Mouse (Mus musculus) lung, embryonic 16.5 days (tissue): ENCODE data around the gene 1110059E24Rik. TPM values are rescaled to one million over a fixed set of nuclear protein-coding genes. Genes with fewer than 3 reads are reported as not detected.

ENCODE experiments used
- ATAC-seq: fragments of 200-750 bp; cut with Nextera tagmentation; 2 replicates; pipeline ENCODE4 v1.8.0; 2017; ENCODE audit warnings: low read depth, mild to moderate bottlenecking, moderate library complexity
- H3K27ac ChIP-seq: fragments of 300-500 bp; sonication (generic); 2 replicates; pipeline ENCODE4 v1.5.1; 2014; ENCODE audit warnings: mild to moderate bottlenecking, control low read depth, low read length
- H3K27me3 ChIP-seq: fragments of 300-500 bp; sonication (generic); 2 replicates; pipeline ENCODE4 v1.6.1; 2014; ENCODE audit warnings: low read depth, low read length, mixed read lengths; ENCODE audit not compliant: control insufficient read depth, insufficient read depth
- H3K36me3 ChIP-seq: fragments of 300-500 bp; sonication (generic); 2 replicates; pipeline ENCODE4 v1.6.1; 2014; ENCODE audit warnings: low read length; ENCODE audit not compliant: control insufficient read depth, insufficient read depth
- H3K4me1 ChIP-seq: fragments of 300-500 bp; sonication (generic); replicated peaks from 2 replicates; pipeline ENCODE4 v1.6.1; 2014; ENCODE audit warnings: low read length, mixed read lengths; ENCODE audit not compliant: control insufficient read depth, insufficient read depth
- H3K4me2 ChIP-seq: fragments of 300-500 bp; sonication (generic); 2 replicates; pipeline ENCODE4 v1.6.1; 2014; ENCODE audit warnings: low read depth, low read length, control low read depth
- H3K4me3 ChIP-seq: fragments of 300-500 bp; sonication (generic); 2 replicates; pipeline ENCODE4 v1.5.1; 2014; ENCODE audit warnings: mild to moderate bottlenecking, low read length, control low read depth
- H3K9ac ChIP-seq: fragments of 300-500 bp; sonication (generic); 2 replicates; pipeline ENCODE4 v1.6.1; 2014; ENCODE audit warnings: low read length, control low read depth
- H3K9me3 ChIP-seq: fragments of 300-500 bp; sonication (generic); 2 replicates; pipeline ENCODE4 v1.6.1; 2016; ENCODE audit warnings: low read length; ENCODE audit not compliant: control insufficient read depth
- WGBS: fragments of 180-500 bp; shearing (Covaris S2); extraction: QIAGEN DNeasy Blood & Tissue Kit; methylation state at CpG from one replicate; pipeline ENCODE4 v1.1.7; 2014; 5-methylcytosine and 5-hydroxymethylcytosine counted together
- polyA plus RNA-seq: library from polyadenylated mRNA; unstranded; fragments of >200 nt; fragmentation: Nextera tagmentation; extraction: Ambion mirVana; gene quantifications from 2 replicates; pipeline ENCODE4 v1.2.1, GENCODE M21; 2015

The 1110059E24Rik gene
- 70.7 and 74.4 TPM in 2 replicates for polyA plus RNA-seq

DNA sequence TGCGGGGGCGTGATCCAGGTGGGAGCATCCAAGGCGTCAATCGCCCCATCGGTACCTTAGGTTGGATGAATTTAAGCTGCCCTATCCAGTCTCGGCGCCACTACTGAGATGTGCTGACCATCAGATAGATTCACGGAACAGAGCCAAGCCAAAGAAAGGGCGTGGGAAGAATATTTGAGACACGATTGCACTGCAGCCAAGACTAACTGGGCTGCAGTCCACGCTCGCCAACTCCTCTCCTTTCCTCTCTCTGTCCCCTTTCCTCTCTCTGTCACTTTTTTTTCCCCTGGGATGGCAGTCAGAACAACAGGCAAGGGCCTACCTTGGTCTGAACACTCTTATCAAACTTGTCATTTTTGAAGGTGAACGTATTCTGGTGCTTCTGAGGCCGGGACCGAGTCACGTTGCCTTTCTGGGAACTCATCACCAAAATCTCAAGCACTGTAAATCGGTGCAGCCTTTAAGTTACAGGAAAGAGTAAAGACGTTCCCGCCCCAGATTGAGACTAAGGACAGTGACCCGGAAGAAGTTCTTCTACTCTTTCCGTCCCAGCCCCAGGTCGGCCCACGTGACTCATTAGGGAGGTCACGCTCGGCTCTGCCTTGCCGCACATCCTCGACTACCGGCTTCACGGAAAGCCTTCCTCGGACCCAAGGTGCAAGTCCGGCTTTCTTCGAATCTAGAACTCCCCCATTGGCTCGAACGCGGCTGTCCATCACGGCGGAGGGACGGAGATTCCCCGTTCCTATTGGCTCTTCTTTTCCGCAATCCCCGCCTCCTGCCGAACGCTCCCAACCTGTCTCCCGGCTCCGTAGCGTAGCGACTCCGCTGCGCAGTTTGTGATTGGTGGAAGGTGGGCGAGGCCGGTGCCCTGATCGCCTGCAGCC is at the start of gene 1110059E24Rik:
TSS of gene 1110059E24Rik (minus strand) at position 692 of the 887 bp plus-strand sequence.
- no peaks in the 10 kb centered on the region for H3K27me3 ChIP-seq
- H3K4me1 ChIP-seq, result peaks cover 24% of the 10 kb centered on the region
- H3K9ac ChIP-seq, result peak within 1 kb of the TSS; percentile 93
- H3K36me3 ChIP-seq, result no peaks in the 10 kb centered on the region
- peak; percentile 99 for ATAC-seq
- H3K9me3 ChIP-seq, result no peaks in the 10 kb centered on the region
- peak within 1 kb of the TSS; percentile 97 for H3K4me3 ChIP-seq
- WGBS, result 4% methylated on average over 52 of the region's 52 CpGs
- H3K4me2 ChIP-seq, result peak within 1 kb of the TSS; percentile 84
- peak within 1 kb of the TSS; percentile 98 for H3K27ac ChIP-seq

- no peak overlapping the region for H3K4me2 ChIP-seq
- H3K9me3 ChIP-seq, result no peaks in the 10 kb centered on the region
- no peak overlapping the region for H3K9ac ChIP-seq
- H3K36me3 ChIP-seq, result peaks cover 13% of the 10 kb centered on the region
- H3K4me1 ChIP-seq, result no peaks in the 10 kb centered on the region
- no peak overlapping the region for H3K4me3 ChIP-seq
- no peak overlapping the region for H3K27ac ChIP-seq
- H3K27me3 ChIP-seq, result no peaks in the 10 kb centered on the region
- WGBS, result 93% methylated on average over 10 of the region's 10 CpGs
- no peak for ATAC-seq
Observed at GRCm38 (mm10) chr19:21680986-21681385, 28.2 kb upstream of the 1110059E24Rik start.

GRCm38 (mm10) chr19:21680091-21680490 is 27.3 kb upstream of the 1110059E24Rik start:
- no peak overlapping the region for H3K27ac ChIP-seq
- H3K4me2 ChIP-seq, result no peak overlapping the region
- H3K27me3 ChIP-seq, result no peaks in the 10 kb centered on the region
- 88% methylated on average over 3 of the region's 3 CpGs for WGBS
- no peak overlapping the region for H3K9ac ChIP-seq
- no peak for ATAC-seq
- H3K4me1 ChIP-seq, result no peaks in the 10 kb centered on the region
- peaks cover 9% of the 10 kb centered on the region for H3K36me3 ChIP-seq
- H3K9me3 ChIP-seq, result no peaks in the 10 kb centered on the region
- H3K4me3 ChIP-seq, result no peak overlapping the region

DNA sequence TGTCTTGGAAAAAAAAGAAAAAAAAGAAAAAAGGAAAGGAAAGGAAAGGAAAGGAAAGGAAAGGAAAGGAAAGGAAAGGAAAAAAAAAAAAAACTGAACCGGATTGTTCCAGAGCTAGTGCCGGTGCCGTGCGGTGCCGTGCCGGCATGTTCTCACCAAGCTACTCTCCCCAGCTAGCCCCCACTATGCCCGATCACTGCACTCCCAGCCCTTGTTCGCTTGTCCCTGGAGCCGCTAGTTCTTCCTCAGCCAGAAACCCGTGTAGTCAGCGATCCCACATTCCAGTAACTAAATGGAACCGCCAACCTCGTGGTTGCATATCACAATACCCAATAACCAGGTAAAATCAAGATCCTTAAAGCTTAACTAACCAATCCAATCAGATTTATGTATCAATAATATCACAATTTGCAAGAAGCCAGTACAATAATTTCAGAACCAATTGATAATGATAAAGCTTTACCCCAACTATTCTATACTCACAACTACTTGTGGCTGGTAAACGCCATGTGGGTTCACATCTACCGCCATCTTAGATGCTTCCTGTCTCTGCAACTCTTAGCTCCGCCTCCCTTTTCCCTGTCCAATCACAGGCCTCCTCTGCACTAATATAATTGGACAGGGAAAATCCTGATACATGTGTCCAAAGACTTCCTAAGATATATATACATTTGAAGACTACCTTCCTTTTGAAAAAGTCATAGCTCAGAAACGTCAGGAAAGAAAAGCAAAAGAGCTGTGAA is 21.7 kb upstream of the 1110059E24Rik start:
- no peak for ATAC-seq
- WGBS, result 95% methylated on average over 17 of the region's 17 CpGs
- Histone ChIP-seq H3K27me3 (no peaks in the 10 kb centered on the region), H3K9ac (no peak overlapping the region), H3K9me3 (peaks cover 2% of the 10 kb centered on the region; the same call in 1 of the 2 replicates), H3K4me3 (no peak overlapping the region), H3K4me1 (peaks cover 3% of the 10 kb centered on the region; the same call in 1 of the 2 replicates), H3K36me3 (peaks cover 3% of the 10 kb centered on the region), H3K4me2 (no peak overlapping the region), H3K27ac (no peak overlapping the region)

- Histone ChIP-seq H3K4me2 (no peak overlapping the region), H3K36me3 (no peaks in the 10 kb centered on the region), H3K27me3 (no peaks in the 10 kb centered on the region), H3K4me1 (peaks cover 3% of the 10 kb centered on the region; the same call in 1 of the 2 replicates), H3K9me3 (peaks cover 2% of the 10 kb centered on the region; the same call in 1 of the 2 replicates), H3K9ac (no peak overlapping the region), H3K27ac (no peak overlapping the region), H3K4me3 (no peak overlapping the region)
- no peak for ATAC-seq
- 97% methylated on average over 4 of the region's 4 CpGs for WGBS
Observed at GRCm38 (mm10) chr19:21669650-21670049, 16.9 kb upstream of the 1110059E24Rik start.

DNA sequence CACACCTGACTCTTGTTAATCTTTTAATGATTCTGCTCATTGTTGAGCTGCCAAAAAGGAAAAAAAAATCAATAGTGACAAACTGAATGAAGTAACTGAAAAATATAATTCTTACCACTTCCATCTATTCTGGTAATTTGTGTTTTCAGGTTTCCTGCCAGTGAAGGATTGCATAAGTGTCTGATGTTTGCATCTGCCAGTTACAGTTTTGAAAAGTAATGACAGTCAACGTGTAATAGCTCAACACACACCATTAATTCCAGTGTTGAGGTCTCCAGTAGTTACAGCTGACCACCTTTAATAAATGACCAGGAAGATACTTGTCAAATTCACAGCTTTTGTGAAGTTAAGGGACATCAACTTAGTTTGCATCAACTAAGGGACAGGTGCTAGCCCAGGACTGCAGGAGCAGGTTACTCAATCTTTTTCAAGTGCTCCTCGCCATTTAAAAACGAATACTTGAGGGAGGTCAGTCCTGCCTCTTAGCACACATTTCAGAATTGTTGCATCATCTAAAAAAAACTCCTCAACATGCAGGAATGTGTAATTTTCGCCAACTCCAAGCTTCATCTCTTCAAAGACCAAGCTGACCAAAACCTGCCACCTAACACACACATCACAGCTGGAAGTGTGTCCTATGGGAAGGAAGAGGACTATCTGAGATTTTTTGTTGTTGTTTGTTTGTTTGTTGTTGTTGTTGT is 11.1 kb upstream of the 1110059E24Rik start:
- H3K9ac ChIP-seq, result no peak overlapping the region
- no peaks in the 10 kb centered on the region for H3K9me3 ChIP-seq
- H3K4me2 ChIP-seq, result no peak overlapping the region
- H3K36me3 ChIP-seq, result no peaks in the 10 kb centered on the region
- no peaks in the 10 kb centered on the region for H3K27me3 ChIP-seq
- H3K27ac ChIP-seq, result peak overlapping the region; percentile 60
- peak; percentile 85 for ATAC-seq
- 53% methylated on average over 4 of the region's 4 CpGs for WGBS
- H3K4me1 ChIP-seq, result peaks cover 3% of the 10 kb centered on the region; the same call in 1 of the 2 replicates
- no peak overlapping the region for H3K4me3 ChIP-seq

DNA sequence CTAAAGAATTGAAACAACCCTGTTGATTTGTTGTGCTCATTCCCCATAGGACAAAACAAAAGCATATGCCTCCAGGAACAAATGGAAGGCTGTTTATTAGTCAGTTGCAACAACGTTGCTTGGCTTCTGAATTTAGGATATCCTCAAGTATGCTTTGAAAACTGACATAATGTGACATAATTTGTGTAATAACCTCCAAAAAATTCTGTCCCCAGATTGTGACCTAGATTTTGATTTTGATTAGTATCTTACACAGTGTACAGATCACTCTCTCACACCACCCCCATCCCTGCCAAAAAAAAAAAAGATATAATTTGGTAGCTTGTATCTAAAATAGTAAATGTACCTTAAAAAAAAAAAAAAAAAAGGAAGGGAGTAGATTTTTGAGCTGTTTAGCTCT is 8.0 kb upstream of the 1110059E24Rik start:
- no peak overlapping the region for H3K4me3 ChIP-seq
- H3K9ac ChIP-seq, result no peak overlapping the region
- no peak for ATAC-seq
- WGBS, result 75% methylated on average over 1 of the region's 1 CpGs
- no peak overlapping the region for H3K4me2 ChIP-seq
- H3K4me1 ChIP-seq, result peaks cover 6% of the 10 kb centered on the region; the same call in 1 of the 2 replicates
- no peaks in the 10 kb centered on the region for H3K36me3 ChIP-seq
- H3K27me3 ChIP-seq, result no peaks in the 10 kb centered on the region
- H3K9me3 ChIP-seq, result no peaks in the 10 kb centered on the region
- no peak overlapping the region for H3K27ac ChIP-seq

GRCm38 (mm10) chr19:21654788-21655187 is 2.0 kb upstream of the 1110059E24Rik start:
- no peaks in the 10 kb centered on the region for H3K9me3 ChIP-seq
- H3K9ac ChIP-seq, result peak overlapping the region; percentile 35; the same call in 1 of the 2 replicates
- H3K36me3 ChIP-seq, result no peaks in the 10 kb centered on the region
- 58% methylated on average over 7 of the region's 7 CpGs for WGBS
- peak overlapping the region; percentile 97 for H3K4me3 ChIP-seq
- no peaks in the 10 kb centered on the region for H3K27me3 ChIP-seq
- no peak for ATAC-seq
- H3K4me1 ChIP-seq, result peaks cover 24% of the 10 kb centered on the region
- no peak overlapping the region for H3K27ac ChIP-seq
- H3K4me2 ChIP-seq, result peak overlapping the region; percentile 61
